Mouse (Mus musculus) spleen, adult 2 months (tissue): Measurements from ENCODE around the gene Khk.

ENCODE experiments used
- CTCF ChIP-seq: fragments of 200-500 bp; IDR thresholded peaks from 2 replicates; pipeline ENCODE4 v1.5.1; 2011; ENCODE audit warnings: mild to moderate bottlenecking, inconsistent platforms; ENCODE audit not compliant: insufficient read depth, insufficient read length, insufficient replicate concordance; ENCODE audit errors: extremely low read depth
- POLR2A ChIP-seq: fragments of 200-500 bp; IDR thresholded peaks from 2 replicates; pipeline ENCODE4 v1.6.1; 2011; ENCODE audit warnings: low read depth, low read length, inconsistent platforms

DNA sequence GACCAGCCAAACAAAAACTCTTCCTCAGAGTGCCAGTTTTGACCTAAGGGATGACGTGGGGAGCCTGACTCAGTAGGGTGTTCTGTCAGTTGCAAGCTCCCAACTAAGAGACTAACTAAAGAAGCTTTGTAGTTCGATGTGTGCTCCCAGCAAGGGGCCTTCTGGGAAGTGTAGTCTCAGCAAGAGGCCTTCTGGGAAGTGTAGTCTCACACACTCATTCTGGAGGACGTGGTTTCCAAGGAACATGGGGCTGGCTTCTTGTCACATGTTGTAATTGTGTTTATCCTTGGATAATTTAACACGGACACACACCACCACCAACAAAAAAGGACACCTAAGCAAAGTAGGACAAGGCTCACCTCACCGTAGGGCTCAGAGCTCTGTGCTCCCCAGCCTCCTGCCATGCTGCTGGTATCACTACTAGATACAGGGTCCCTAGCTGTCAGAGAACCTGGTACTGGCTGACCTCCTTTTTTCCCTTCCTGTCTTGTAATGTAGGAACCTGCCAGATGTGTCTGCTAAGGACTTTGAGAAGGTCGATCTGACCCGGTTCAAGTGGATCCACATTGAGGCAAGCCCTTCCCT lies 6.8 kb downstream of the Khk start:
- TF ChIP-seq CTCF (no peak), POLR2A (no peak)
